Mouse (Mus musculus): ENCODE measurements around the gene Hspb8.

DNA sequence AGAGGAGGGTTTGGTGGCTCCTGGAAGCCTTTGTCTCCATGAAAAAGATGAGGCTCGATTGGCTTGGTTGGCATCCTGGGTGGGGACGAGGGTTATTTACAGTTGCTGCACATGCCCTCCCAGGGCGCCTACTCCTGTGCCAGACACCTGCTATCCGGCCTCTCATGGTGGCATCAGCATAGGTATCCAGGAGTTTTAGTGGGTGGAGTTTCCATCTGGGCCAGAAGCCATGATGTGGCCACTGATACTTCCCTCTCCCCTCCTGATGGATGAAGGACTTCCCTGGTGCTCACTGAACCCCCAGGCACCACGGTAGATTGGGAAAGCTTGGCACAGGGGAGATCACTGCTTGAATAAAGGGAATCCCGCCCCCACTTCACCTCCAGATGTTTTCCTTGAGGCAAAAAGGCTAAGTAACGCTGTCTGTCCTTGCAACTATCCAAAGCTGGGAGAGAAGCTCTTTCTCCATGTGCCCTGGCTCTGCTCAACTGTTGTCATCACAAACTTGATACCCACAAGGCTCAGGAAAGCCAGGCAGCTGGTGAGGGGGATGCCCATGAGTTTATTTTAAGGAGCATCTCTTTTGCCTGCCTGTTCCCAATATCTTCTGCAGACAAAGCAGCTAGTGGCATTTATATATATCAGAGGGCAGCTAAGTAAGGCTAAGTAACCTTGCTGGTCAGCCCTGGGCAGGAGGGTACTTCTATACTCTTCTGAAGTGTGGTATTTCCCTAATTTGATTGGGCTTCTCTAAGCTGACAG is 20.2 kb upstream of the Hspb8 start:
- TF ChIP-seq POLR2A (IDR thresholded peaks at IDR 0.05; ENCODE audit: control insufficient read depth, low read depth, low read length) (no peak), CTCF (IDR thresholded peaks at IDR 0.05; ENCODE audit: control insufficient read depth, insufficient read depth, insufficient replicate concordance, low read depth, low read length) (no peak)
